Mouse (Mus musculus): ENCODE measurements around the gene Dctn1. TPM values are rescaled to one million over a fixed set of nuclear protein-coding genes. Genes with fewer than 3 reads are reported as not detected.
A peak's percentile ranks its signal among the peaks of the same experiment; 100 is the strongest.

Dctn1 gene
- 50.5 and 70.9 TPM in 2 replicates for total RNA-seq (2017)

GRCm38 (mm10) chr6:83165607-83166242, at the start of gene Dctn1:
Gene Dctn1 (plus strand): TSS chr6:83165920.
- peak; percentile 79 to 84 for ATAC-seq (replicated peaks in 1 of 2; ENCODE audit: insufficient read depth in 1 of 2, low FRiP score in 2 of 2, low TSS enrichment in 1 of 2, low read depth in 1 of 2, poor library complexity in 2 of 2, severe bottlenecking in 2 of 2)

- ATAC-seq (replicated peaks in 1 of 2; ENCODE audit: insufficient read depth in 1 of 2, low FRiP score in 2 of 2, low TSS enrichment in 1 of 2, low read depth in 1 of 2, poor library complexity in 2 of 2, severe bottlenecking in 2 of 2) = no peak
These were observed 49.2 kb upstream of the Dctn1 start for GRCm38 (mm10) chr6:83116373-83117164.

- no peak for ATAC-seq (replicated peaks in 1 of 2; ENCODE audit: insufficient read depth in 1 of 2, low FRiP score in 2 of 2, low TSS enrichment in 1 of 2, low read depth in 1 of 2, poor library complexity in 2 of 2, severe bottlenecking in 2 of 2)
These were observed 48.6 kb upstream of the Dctn1 start for GRCm38 (mm10) chr6:83117165-83117438.

- no peak for ATAC-seq (replicated peaks in 1 of 2; ENCODE audit: insufficient read depth in 1 of 2, low FRiP score in 2 of 2, low TSS enrichment in 1 of 2, low read depth in 1 of 2, poor library complexity in 2 of 2, severe bottlenecking in 2 of 2)
These were observed 48.1 kb upstream of the Dctn1 start for GRCm38 (mm10) chr6:83117616-83118015.

- ATAC-seq (replicated peaks in 1 of 2; ENCODE audit: insufficient read depth in 1 of 2, low FRiP score in 2 of 2, low TSS enrichment in 1 of 2, low read depth in 1 of 2, poor library complexity in 2 of 2, severe bottlenecking in 2 of 2) = no peak
These were observed 47.4 kb upstream of the Dctn1 start for GRCm38 (mm10) chr6:83118369-83118768.

- ATAC-seq (replicated peaks in 1 of 2; ENCODE audit: insufficient read depth in 1 of 2, low FRiP score in 2 of 2, low TSS enrichment in 1 of 2, low read depth in 1 of 2, poor library complexity in 2 of 2, severe bottlenecking in 2 of 2) = peak; percentile 54 to 57
These were observed 46.6 kb upstream of the Dctn1 start for GRCm38 (mm10) chr6:83118825-83119733.

- no peak for ATAC-seq (replicated peaks in 1 of 2; ENCODE audit: insufficient read depth in 1 of 2, low FRiP score in 2 of 2, low TSS enrichment in 1 of 2, low read depth in 1 of 2, poor library complexity in 2 of 2, severe bottlenecking in 2 of 2)
These were observed 46.0 kb upstream of the Dctn1 start for GRCm38 (mm10) chr6:83119734-83120051.

GRCm38 (mm10) chr6:83120930-83121862, 44.5 kb upstream of the Dctn1 start, which contains the start of gene Wbp1:
Gene Wbp1 (minus strand): TSS chr6:83121559.
- peak; percentile 84 to 89 for ATAC-seq (replicated peaks in 1 of 2; ENCODE audit: insufficient read depth in 1 of 2, low FRiP score in 2 of 2, low TSS enrichment in 1 of 2, low read depth in 1 of 2, poor library complexity in 2 of 2, severe bottlenecking in 2 of 2)

GRCm38 (mm10) chr6:83121863-83122710, 43.6 kb upstream of the Dctn1 start:
- peak in 1 of 2 experiments; percentile 4; a peak in 1 of 4 replicates for ATAC-seq (replicated peaks in 1 of 2; ENCODE audit: insufficient read depth in 1 of 2, low FRiP score in 2 of 2, low TSS enrichment in 1 of 2, low read depth in 1 of 2, poor library complexity in 2 of 2, severe bottlenecking in 2 of 2)

- ATAC-seq (replicated peaks in 1 of 2; ENCODE audit: insufficient read depth in 1 of 2, low FRiP score in 2 of 2, low TSS enrichment in 1 of 2, low read depth in 1 of 2, poor library complexity in 2 of 2, severe bottlenecking in 2 of 2) = no peak
These were observed 42.8 kb upstream of the Dctn1 start for GRCm38 (mm10) chr6:83122961-83123360.

- peak; percentile 28 to 63; a peak in 3 of 4 replicates for ATAC-seq (replicated peaks in 1 of 2; ENCODE audit: insufficient read depth in 1 of 2, low FRiP score in 2 of 2, low TSS enrichment in 1 of 2, low read depth in 1 of 2, poor library complexity in 2 of 2, severe bottlenecking in 2 of 2)
These were observed 40.8 kb upstream of the Dctn1 start for GRCm38 (mm10) chr6:83124851-83125312.

GRCm38 (mm10) chr6:83125331-83125730, 40.4 kb upstream of the Dctn1 start, which contains the start of gene Ino80b:
Gene Ino80b (minus strand): TSS chr6:83125431.
- no peak for ATAC-seq (replicated peaks in 1 of 2; ENCODE audit: insufficient read depth in 1 of 2, low FRiP score in 2 of 2, low TSS enrichment in 1 of 2, low read depth in 1 of 2, poor library complexity in 2 of 2, severe bottlenecking in 2 of 2)

- ATAC-seq (replicated peaks in 1 of 2; ENCODE audit: insufficient read depth in 1 of 2, low FRiP score in 2 of 2, low TSS enrichment in 1 of 2, low read depth in 1 of 2, poor library complexity in 2 of 2, severe bottlenecking in 2 of 2) = no peak
These were observed 38.3 kb upstream of the Dctn1 start for GRCm38 (mm10) chr6:83127419-83127818.

- peak; percentile 47 to 68; a peak in 3 of 4 replicates for ATAC-seq (replicated peaks in 1 of 2; ENCODE audit: insufficient read depth in 1 of 2, low FRiP score in 2 of 2, low TSS enrichment in 1 of 2, low read depth in 1 of 2, poor library complexity in 2 of 2, severe bottlenecking in 2 of 2)
These were observed 34.2 kb upstream of the Dctn1 start for GRCm38 (mm10) chr6:83131469-83132034.

- no peak for ATAC-seq (replicated peaks in 1 of 2; ENCODE audit: insufficient read depth in 1 of 2, low FRiP score in 2 of 2, low TSS enrichment in 1 of 2, low read depth in 1 of 2, poor library complexity in 2 of 2, severe bottlenecking in 2 of 2)
These were observed 33.4 kb upstream of the Dctn1 start for GRCm38 (mm10) chr6:83132176-83132919.
